Mouse (Mus musculus) neural tube, embryonic 12.5 days (tissue): Measurements from ENCODE around the gene Wipf1. TPM values are rescaled to one million over a fixed set of nuclear protein-coding genes. Genes with fewer than 3 reads are reported as not detected.

ENCODE experiments used
- ATAC-seq: fragments of 200-750 bp; cut with Nextera tagmentation; 2 replicates; pipeline ENCODE4 v1.8.0; 2017; ENCODE audit warnings: low read depth, mild to moderate bottlenecking, moderate TSS enrichment, moderate library complexity; ENCODE audit not compliant: low FRiP score
- H3K27ac ChIP-seq: fragments of 300-500 bp; sonication (generic); 2 replicates; pipeline ENCODE4 v1.5.1; 2016
- H3K27me3 ChIP-seq: fragments of 300-500 bp; sonication (generic); replicated peaks from 2 replicates; pipeline ENCODE4 v1.6.1; 2016; ENCODE audit warnings: mild to moderate bottlenecking
- H3K36me3 ChIP-seq: fragments of 300-500 bp; sonication (generic); 2 replicates; pipeline ENCODE4 v1.6.1; 2016; ENCODE audit warnings: mild to moderate bottlenecking
- H3K4me1 ChIP-seq: fragments of 300-500 bp; sonication (generic); 2 replicates; pipeline ENCODE4 v1.6.1; 2016
- H3K4me2 ChIP-seq: fragments of 300-500 bp; sonication (generic); replicated peaks from 2 replicates; pipeline ENCODE4 v1.6.1; 2016; ENCODE audit warnings: mild to moderate bottlenecking
- H3K4me3 ChIP-seq: fragments of 300-500 bp; sonication (generic); 2 replicates; pipeline ENCODE4 v1.5.1; 2016
- H3K9ac ChIP-seq: fragments of 300-500 bp; sonication (generic); 2 replicates; pipeline ENCODE4 v1.6.1; 2016; ENCODE audit warnings: mild to moderate bottlenecking
- H3K9me3 ChIP-seq: fragments of 300-500 bp; sonication (generic); 2 replicates; pipeline ENCODE4 v1.6.1; 2016; ENCODE audit warnings: mild to moderate bottlenecking
- WGBS: fragments of 180-500 bp; shearing (Covaris S2); methylation state at CpG from one replicate; pipeline ENCODE4 v1.1.7; 2016; 5-methylcytosine and 5-hydroxymethylcytosine counted together
- polyA plus RNA-seq: library from polyadenylated mRNA; unstranded; fragments of >200 nt; fragmentation: Nextera tagmentation; extraction: Ambion mirVana; gene quantifications from 2 replicates; pipeline ENCODE4 v1.2.1, GENCODE M21; 2016

Wipf1 gene
- polyA plus RNA-seq, 1 experiment from 2014 or later = 5.8 TPM

DNA sequence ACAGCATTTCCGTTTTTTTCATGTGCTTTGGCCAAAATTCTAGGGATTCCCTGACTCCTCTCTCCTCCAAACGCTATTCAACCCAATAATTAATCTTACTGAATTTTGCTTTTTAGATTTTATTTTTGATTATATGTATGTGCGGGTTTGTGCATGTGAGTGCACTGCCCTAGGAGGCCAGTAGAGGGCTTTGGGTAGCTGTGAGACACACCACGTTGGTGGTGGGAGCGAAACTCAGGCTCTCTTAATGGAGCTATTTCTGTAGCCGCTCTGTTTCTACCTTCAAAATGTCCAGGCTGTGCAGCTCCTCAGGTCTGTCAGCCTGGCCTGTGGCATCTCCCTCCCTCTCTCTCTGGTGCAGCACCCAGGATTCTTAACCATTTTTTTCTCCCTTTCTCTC is 50.7 kb downstream of the Wipf1 start:
- Histone ChIP-seq H3K27me3 (no peaks in the 10 kb centered on the region), H3K4me1 (no peaks in the 10 kb centered on the region)
- no peak for ATAC-seq

DNA sequence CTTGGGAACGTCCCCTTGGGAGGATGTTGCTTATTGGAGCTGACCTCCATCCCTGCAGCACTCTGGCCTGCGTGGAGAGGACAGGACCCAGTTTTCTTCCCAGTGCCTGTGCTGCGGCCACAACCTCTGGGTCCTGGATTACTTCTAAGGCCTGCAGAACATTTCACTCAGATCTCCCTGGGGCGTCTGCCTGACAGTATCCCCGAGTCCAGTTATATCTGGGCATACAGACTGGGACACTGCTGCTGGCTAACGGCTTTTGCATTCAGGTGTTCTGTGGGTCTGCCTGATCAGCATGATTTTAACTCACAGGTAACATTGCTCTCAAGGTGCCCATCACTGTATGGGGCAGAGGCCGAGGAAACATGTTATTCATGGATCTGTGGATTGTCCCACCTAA is 52.0 kb downstream of the Wipf1 start:
- H3K9me3 ChIP-seq = peaks cover 5% of the 10 kb centered on the region; the same call in 1 of the 2 replicates
- no peak for ATAC-seq
- no peak overlapping the region for H3K27ac ChIP-seq
- H3K36me3 ChIP-seq = no peaks in the 10 kb centered on the region
- H3K4me1 ChIP-seq = no peaks in the 10 kb centered on the region
- H3K9ac ChIP-seq = no peak overlapping the region
- no peak overlapping the region for H3K4me2 ChIP-seq
- no peaks in the 10 kb centered on the region for H3K27me3 ChIP-seq
- H3K4me3 ChIP-seq = no peak overlapping the region
- 88% methylated on average over 7 of the region's 7 CpGs for WGBS

More for the DNA sequence above, 50.7 kb downstream of the Wipf1 start:
- Histone ChIP-seq H3K36me3 (no peaks in the 10 kb centered on the region), H3K4me2 (no peak overlapping the region), H3K4me3 (no peak overlapping the region), H3K9ac (no peak overlapping the region), H3K27ac (no peak overlapping the region), H3K9me3 (peaks cover 5% of the 10 kb centered on the region; the same call in 1 of the 2 replicates)
- whole genome bisulfite sequencing = 93% methylated on average over 6 of the region's 6 CpGs

DNA sequence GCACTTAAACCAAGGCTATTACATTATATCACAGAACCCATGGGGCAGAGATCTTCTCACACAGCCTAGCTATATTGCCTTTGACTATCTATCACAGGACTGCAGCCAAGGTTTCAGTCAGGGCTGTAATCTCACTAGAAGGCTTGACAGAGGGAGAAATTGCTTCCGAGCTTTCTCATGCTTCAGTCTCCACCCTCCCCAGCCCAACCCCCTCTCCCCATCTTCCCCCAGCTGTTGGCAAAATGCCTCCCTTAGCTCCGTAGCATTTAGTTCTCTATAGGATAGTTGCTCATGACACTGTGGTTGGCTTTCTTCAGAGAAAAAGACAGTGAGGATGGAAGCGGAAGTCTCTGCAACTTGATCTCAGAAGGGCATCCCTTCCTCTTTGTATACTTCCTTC is 54.0 kb downstream of the Wipf1 start:
- no peaks in the 10 kb centered on the region for H3K4me1 ChIP-seq
- H3K4me3 ChIP-seq = no peak overlapping the region
- ATAC-seq = no peak
- no peaks in the 10 kb centered on the region for H3K27me3 ChIP-seq
- no peak overlapping the region for H3K4me2 ChIP-seq
- no peak overlapping the region for H3K9ac ChIP-seq
- no peaks in the 10 kb centered on the region for H3K36me3 ChIP-seq
- 69% methylated on average over 3 of the region's 3 CpGs for WGBS
- H3K27ac ChIP-seq = no peak overlapping the region
- H3K9me3 ChIP-seq = peaks cover 5% of the 10 kb centered on the region; the same call in 1 of the 2 replicates

DNA sequence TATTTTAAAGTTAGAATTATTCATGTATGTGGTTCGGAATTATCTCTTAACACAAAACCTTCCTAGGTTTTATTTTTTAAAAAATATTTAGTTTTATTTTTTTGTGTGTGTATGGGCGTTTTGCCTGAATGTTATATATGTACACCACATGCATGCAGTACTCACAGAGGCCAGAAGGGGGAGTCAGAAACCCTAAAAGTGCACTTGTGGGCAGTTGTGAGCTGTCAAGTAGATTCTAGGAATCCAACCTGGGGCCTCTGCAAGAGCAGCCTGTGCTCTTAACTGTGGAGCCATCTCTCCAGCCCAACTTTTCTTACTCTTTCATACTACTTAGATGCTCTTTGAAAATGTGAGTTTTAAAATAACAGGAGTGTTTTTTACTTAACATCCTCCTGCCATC is 57.4 kb downstream of the Wipf1 start:
- WGBS = 93% methylated on average over 2 of the region's 2 CpGs
- no peak overlapping the region for H3K4me3 ChIP-seq
- no peaks in the 10 kb centered on the region for H3K9me3 ChIP-seq
- no peaks in the 10 kb centered on the region for H3K27me3 ChIP-seq
- H3K27ac ChIP-seq = no peak overlapping the region
- no peaks in the 10 kb centered on the region for H3K4me1 ChIP-seq
- no peak overlapping the region for H3K4me2 ChIP-seq
- H3K9ac ChIP-seq = no peak overlapping the region
- ATAC-seq = no peak
- H3K36me3 ChIP-seq = no peaks in the 10 kb centered on the region

DNA sequence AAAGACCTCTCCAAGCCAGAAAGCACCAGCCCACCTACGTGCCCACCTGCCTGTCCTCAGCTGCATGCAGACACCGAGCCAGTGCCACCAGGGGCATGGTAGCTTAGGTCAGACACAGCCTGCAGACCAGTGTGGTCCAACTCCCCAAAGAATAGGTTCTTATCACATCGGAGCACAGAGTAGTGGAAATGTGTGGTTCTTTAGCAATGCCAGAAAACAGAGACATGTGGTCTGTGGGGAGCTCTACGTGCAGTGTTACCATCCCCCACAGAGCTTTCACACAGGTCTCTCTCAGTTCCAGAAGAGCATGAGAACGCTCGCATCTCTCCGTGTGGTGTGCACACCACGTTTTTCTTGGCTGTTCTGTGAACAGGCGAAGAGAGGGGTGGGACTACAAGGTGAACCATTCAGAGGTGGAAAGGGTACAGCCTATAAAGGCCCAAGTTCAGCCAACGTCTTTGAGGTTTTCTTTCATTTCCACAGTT is 59.3 kb downstream of the Wipf1 start:
- Histone ChIP-seq H3K27me3 (no peaks in the 10 kb centered on the region), H3K9me3 (no peaks in the 10 kb centered on the region), H3K4me1 (no peaks in the 10 kb centered on the region), H3K4me3 (no peak overlapping the region), H3K27ac (no peak overlapping the region), H3K36me3 (no peaks in the 10 kb centered on the region), H3K4me2 (no peak overlapping the region), H3K9ac (no peak overlapping the region)
- WGBS = 85% methylated on average over 10 of the region's 10 CpGs
- no peak for ATAC-seq

DNA sequence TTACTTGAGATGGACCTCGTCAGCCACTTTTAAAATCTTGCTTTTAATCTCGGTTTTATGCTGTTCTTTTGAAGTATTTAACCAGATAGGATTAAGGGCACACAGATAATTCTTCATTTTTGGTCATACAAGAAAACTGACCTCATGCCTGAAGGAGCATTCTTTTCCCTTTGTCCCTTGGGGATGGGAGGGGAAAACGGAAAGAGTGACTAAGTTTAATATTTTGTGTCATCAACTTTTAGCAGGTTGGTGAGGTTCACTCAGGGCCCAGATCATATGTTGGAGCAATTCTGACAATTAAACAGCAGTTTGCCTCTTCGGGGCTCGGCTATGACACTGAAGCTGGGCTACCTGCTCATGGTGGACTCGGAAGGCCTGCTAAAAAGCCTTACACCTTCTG is 60.0 kb downstream of the Wipf1 start:
- ATAC-seq = no peak

DNA sequence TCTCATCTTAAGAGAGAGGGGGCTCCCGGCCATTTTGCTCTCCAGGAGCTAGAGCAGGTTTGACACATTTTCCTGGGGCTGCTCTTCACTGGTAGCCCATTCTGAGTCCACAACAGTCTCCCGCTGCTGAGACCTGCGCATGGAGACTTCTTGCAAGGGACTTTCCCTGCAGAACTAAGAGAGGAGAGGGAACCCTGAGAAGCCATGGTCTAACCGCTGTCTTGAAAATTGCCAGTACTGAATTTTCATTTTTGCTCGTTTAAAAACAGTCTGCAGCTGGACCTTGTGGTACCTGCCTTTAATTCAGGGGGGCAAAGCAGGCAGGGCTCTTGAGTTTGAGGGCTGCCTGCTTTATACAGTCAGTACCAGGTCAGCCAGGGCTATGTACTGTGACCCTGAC is 60.5 kb downstream of the Wipf1 start:
- Histone ChIP-seq H3K9me3 (no peaks in the 10 kb centered on the region), H3K4me3 (no peak overlapping the region), H3K9ac (no peak overlapping the region), H3K4me2 (no peak overlapping the region), H3K27me3 (no peaks in the 10 kb centered on the region), H3K36me3 (no peaks in the 10 kb centered on the region), H3K27ac (no peak overlapping the region), H3K4me1 (no peaks in the 10 kb centered on the region)
- WGBS = 90% methylated on average over 5 of the region's 5 CpGs
- no peak for ATAC-seq

More for the DNA sequence above, 60.0 kb downstream of the Wipf1 start:
- Histone ChIP-seq H3K9me3 (no peaks in the 10 kb centered on the region), H3K27me3 (no peaks in the 10 kb centered on the region), H3K36me3 (no peaks in the 10 kb centered on the region), H3K4me1 (no peaks in the 10 kb centered on the region), H3K4me3 (no peak overlapping the region), H3K27ac (no peak overlapping the region), H3K4me2 (no peak overlapping the region), H3K9ac (no peak overlapping the region)
- WGBS = 90% methylated on average over 6 of the region's 6 CpGs

DNA sequence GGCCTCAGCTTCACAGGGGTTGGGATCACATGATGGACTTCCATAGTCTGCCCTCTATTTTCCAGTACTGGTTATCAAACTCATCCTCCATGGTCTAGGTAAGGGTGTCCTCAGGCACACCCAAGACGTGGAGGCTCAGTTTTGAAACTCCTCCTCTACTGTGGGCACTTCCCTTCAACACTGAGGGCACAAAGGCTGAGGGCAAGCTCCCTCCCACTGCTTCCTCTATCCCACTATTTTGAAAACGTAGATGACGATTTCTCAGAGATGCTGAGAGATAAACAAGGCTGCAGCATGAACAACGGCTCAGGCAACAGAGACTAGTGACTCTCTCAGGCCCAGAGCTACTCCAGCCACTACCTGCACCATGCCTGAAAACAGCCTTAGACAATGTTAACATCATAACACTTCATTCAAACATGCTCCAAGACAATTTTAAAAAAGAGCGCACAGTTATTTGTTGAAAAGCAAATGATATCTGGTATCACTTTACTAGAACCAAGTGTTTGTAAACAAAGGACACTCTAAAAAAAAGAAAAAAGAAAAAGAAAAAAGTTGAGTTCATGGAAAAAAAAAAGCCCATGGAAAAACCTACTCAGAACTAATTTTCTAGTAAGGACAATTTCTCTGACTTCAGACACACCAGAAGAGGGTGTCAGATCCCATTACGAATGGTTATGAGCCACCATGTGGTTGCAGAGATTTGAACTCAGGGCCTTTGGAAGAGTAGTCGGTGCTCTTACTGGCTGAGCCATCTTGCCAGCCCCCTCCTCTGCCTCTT is 62.3 kb downstream of the Wipf1 start:
- no peak overlapping the region for H3K4me3 ChIP-seq
- 84% methylated on average over 7 of the region's 7 CpGs for WGBS
- no peak overlapping the region for H3K9ac ChIP-seq
- H3K9me3 ChIP-seq = no peaks in the 10 kb centered on the region
- no peaks in the 10 kb centered on the region for H3K36me3 ChIP-seq
- no peak overlapping the region for H3K4me2 ChIP-seq
- no peaks in the 10 kb centered on the region for H3K27me3 ChIP-seq
- H3K27ac ChIP-seq = no peak overlapping the region
- no peaks in the 10 kb centered on the region for H3K4me1 ChIP-seq
- no peak for ATAC-seq

DNA sequence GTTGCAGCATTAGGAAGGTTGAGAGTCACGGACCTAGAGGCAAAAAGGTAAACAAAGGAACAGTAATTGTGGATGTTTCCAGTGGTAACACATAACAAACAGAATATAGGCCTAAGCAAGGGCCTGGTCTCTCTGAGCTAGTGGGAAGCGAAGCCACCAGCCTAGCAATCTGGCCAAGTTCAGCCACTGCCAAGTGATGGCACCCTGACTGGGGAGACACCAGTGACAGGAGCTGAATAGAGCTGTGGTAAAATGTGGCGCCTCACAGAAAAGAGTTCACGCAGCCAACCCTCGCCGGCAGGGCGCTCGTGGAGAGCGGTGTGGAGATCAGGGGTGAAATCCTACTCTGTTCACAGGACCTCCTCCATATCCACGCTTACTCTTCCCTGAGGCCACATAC is 63.1 kb downstream of the Wipf1 start:
- Histone ChIP-seq H3K36me3 (no peaks in the 10 kb centered on the region), H3K9ac (no peak overlapping the region), H3K9me3 (no peaks in the 10 kb centered on the region), H3K4me3 (no peak overlapping the region), H3K4me2 (no peak overlapping the region), H3K27me3 (no peaks in the 10 kb centered on the region), H3K27ac (no peak overlapping the region), H3K4me1 (no peaks in the 10 kb centered on the region)
- ATAC-seq = no peak
- WGBS = 90% methylated on average over 10 of the region's 10 CpGs

DNA sequence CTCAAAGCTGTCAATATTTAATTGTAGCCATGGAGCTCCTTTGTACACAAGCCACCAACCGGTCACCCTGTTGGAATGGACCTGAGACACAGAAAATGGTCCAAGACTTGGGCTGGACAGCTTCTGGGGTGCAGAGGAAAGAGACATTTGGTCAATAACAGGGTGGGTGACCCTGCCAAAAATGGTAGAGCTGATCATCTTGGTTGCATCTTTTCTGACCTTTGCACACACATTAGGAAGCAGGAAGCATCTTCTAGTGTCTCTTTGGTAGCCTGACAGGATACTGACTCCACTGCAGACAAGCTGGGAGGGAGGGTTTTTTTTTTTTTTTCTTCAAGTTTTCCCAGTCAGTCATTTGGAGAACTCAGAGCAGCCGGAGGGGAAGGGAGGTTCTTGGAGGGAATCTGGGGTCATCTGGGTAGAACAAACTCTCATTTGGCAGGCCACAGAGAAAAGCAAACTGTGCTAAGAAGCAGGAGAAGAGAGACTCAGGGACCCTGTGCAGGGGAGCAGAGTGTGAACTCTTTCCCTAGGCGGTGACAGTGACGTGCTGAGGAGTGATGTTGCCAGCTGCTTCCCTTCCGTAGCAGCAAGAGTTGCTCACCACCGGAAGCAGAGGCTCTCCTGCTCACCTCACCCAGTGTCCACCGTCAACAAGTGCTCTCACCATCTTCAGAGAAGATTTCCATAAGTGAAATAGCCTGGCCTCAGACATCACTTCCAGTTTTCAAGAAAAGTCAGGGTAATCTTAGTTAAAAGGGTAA is 65.9 kb downstream of the Wipf1 start:
- H3K9me3 ChIP-seq = no peaks in the 10 kb centered on the region
- no peaks in the 10 kb centered on the region for H3K36me3 ChIP-seq
- no peaks in the 10 kb centered on the region for H3K27me3 ChIP-seq
- no peak overlapping the region for H3K4me3 ChIP-seq
- no peak overlapping the region for H3K27ac ChIP-seq
- H3K9ac ChIP-seq = no peak overlapping the region
- no peak overlapping the region for H3K4me2 ChIP-seq
- no peak for ATAC-seq
- no peaks in the 10 kb centered on the region for H3K4me1 ChIP-seq
- 72% methylated on average over 7 of the region's 7 CpGs for WGBS

DNA sequence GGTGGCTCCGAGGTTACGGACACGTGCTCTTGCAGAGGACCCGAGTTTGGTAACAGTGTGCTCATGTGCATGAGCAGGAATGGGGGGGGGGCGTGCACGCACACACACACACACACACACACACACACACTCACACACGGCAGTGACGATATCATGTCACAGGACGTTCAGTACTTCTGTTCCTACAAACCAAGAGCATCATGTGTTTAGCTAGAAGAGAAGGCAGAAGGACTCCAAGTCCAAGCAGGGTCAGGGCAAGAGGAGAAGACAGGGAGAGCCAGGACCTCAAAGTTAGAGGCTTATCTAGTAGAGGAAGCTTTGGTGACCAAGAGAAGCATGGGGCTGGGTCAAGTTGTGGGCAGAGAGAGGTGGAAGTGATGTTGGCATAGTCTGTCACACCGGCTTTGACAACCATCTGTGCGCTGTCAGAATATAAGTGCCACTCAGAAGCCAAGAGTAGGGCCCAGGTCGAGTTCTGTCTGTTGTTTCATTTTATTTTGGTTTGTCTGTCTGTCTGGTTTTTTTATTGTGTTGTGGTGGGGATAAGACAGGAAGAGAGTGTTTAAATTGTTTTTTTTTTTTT is 66.7 kb downstream of the Wipf1 start:
- Histone ChIP-seq H3K4me2 (no peak overlapping the region), H3K4me3 (no peak overlapping the region), H3K27me3 (no peaks in the 10 kb centered on the region), H3K9me3 (no peaks in the 10 kb centered on the region), H3K9ac (no peak overlapping the region), H3K36me3 (no peaks in the 10 kb centered on the region), H3K4me1 (no peaks in the 10 kb centered on the region), H3K27ac (no peak overlapping the region)
- WGBS = 93% methylated on average over 12 of the region's 12 CpGs
- no peak for ATAC-seq

DNA sequence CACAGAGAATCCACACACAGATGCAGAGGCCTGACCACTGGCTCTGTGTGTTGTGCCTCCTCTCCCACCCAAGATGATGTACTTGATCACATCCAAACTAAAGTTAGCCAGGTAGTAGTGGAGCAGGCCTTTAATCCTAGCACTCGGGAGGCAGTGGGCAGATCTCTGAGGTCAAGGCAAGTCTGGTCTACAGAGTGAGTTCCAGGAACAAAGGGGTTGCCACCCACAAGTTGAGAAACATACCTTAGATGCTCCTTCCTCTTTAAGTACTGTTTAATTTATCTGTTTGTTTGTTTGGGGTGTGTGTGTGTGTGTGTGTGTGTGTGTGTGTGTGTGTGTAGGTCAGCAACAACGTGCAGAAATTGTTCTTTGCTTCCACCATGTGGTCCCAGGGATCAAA is 67.3 kb downstream of the Wipf1 start:
- WGBS = 91% methylated on average over 2 of the region's 2 CpGs
- no peaks in the 10 kb centered on the region for H3K9me3 ChIP-seq
- H3K9ac ChIP-seq = no peak overlapping the region
- H3K4me3 ChIP-seq = no peak overlapping the region
- no peak overlapping the region for H3K4me2 ChIP-seq
- H3K4me1 ChIP-seq = no peaks in the 10 kb centered on the region
- H3K27ac ChIP-seq = no peak overlapping the region
- no peak for ATAC-seq
- no peaks in the 10 kb centered on the region for H3K27me3 ChIP-seq
- H3K36me3 ChIP-seq = no peaks in the 10 kb centered on the region
